Mouse (Mus musculus) CH12.LX (cell line): Measurements from ENCODE around the gene Uvrag. TPM values are rescaled to one million over a fixed set of nuclear protein-coding genes. Genes with fewer than 3 reads are reported as not detected.
"Not testable (repeated sequence)": the region's sequence is repeated elsewhere in the genome, so short reads cannot be mapped to it uniquely, and the experiment has no call there.

Experiments
- DNase-seq: peaks from one replicate; pipeline ENCODE4 v3.0.0-alpha.2; 2013; ENCODE audit errors: extremely low read depth
- H3K27ac ChIP-seq: 2 replicates; pipeline ENCODE4 v1.5.1; 2012; ENCODE audit warnings: low read depth, mild to moderate bottlenecking, control low read depth, moderate library complexity; ENCODE audit not compliant: insufficient read depth
- H3K27me3 ChIP-seq: replicated peaks from 2 replicates; pipeline ENCODE3; 2012; ENCODE audit warnings: inconsistent platforms
- H3K36me3 ChIP-seq, 2 experiments: replicated peaks in 1 of 2; 2 replicates each; pipeline versions ENCODE3 to v1.6.1; 2012; ENCODE audit warnings: inconsistent platforms in 1 of 2, low read length in 1 of 2, mild to moderate bottlenecking in 1 of 2, mixed read lengths in 1 of 2, moderate library complexity in 1 of 2; ENCODE audit not compliant: control insufficient read depth in 1 of 2, insufficient read depth in 1 of 2
- H3K4me1 ChIP-seq, 2 experiments: 2 replicates each; pipeline ENCODE4 v1.6.1; 2012; ENCODE audit warnings: inconsistent platforms in 1 of 2, moderate library complexity in 1 of 2; ENCODE audit not compliant: insufficient read depth in 2 of 2, control insufficient read depth in 1 of 2
- H3K4me2 ChIP-seq: 2 replicates; pipeline ENCODE4 v1.6.1; 2012; ENCODE audit warnings: low read depth, mild to moderate bottlenecking, control low read depth; ENCODE audit not compliant: poor library complexity, insufficient read depth, severe bottlenecking
- H3K4me3 ChIP-seq, 3 experiments: fragments of 150-350 bp in 1 of 3; sonication (generic) in 1 of 3; replicated peaks in 1 of 3; 2 replicates each; pipeline versions ENCODE3 to v1.5.1; 2011 to 2012; ENCODE audit warnings: low read depth in 2 of 3, low read length in 2 of 3, mild to moderate bottlenecking in 2 of 3, moderate library complexity in 2 of 3, control low read depth in 1 of 3, improper control_type of control experiment in 1 of 3, inconsistent platforms in 1 of 3, mixed read lengths in 1 of 3; ENCODE audit not compliant: poor library complexity in 1 of 3
- H3K79me2 ChIP-seq: replicated peaks from 2 replicates; pipeline ENCODE4 v1.6.1; 2012; ENCODE audit warnings: mild to moderate bottlenecking, moderate library complexity; ENCODE audit not compliant: control insufficient read depth, poor library complexity, insufficient read depth, severe bottlenecking; ENCODE audit errors: extremely low read depth
- H3K9ac ChIP-seq: 2 replicates; pipeline ENCODE4 v1.6.1; 2012; ENCODE audit warnings: low read depth, mild to moderate bottlenecking, control low read depth, moderate library complexity; ENCODE audit not compliant: insufficient read depth
- H3K9me3 ChIP-seq: replicated peaks from 2 replicates; pipeline ENCODE3; 2012; ENCODE audit warnings: low read length, inconsistent platforms, mixed read lengths
- BHLHE40 ChIP-seq: IDR thresholded peaks from 2 replicates; pipeline ENCODE4 v1.6.1; 2011; ENCODE audit warnings: mild to moderate bottlenecking, low read depth, low read length, improper control_type of control experiment
- CHD1 ChIP-seq: IDR thresholded peaks from 2 replicates; pipeline ENCODE4 v1.6.1; 2012; ENCODE audit warnings: low read depth, low read length, improper control_type of control experiment, inconsistent platforms
- ELF1 ChIP-seq: IDR thresholded peaks from 2 replicates; pipeline ENCODE4 v1.6.1; 2014; ENCODE audit warnings: low read depth, mild to moderate bottlenecking, inconsistent platforms, low read length, improper control_type of control experiment
- JUN ChIP-seq: IDR thresholded peaks from 2 replicates; pipeline ENCODE4 v1.6.1; 2011; ENCODE audit warnings: low read depth, mild to moderate bottlenecking, low read length, improper control_type of control experiment, moderate library complexity; ENCODE audit not compliant: insufficient read depth
- JUND ChIP-seq: conservative IDR thresholded peaks from 2 replicates; pipeline ENCODE4 v1.6.1; 2011; ENCODE audit warnings: low read depth, low read length, improper control_type of control experiment
- MYC ChIP-seq: IDR thresholded peaks from 2 replicates; pipeline ENCODE4 v1.6.1; 2011; ENCODE audit warnings: low read depth, mild to moderate bottlenecking, improper control_type of control experiment, low read length
- NELFE ChIP-seq: IDR thresholded peaks from 2 replicates; pipeline ENCODE4 v1.6.1; 2011; ENCODE audit warnings: low read depth, low read length, improper control_type of control experiment
- PAX5 ChIP-seq: IDR thresholded peaks from 2 replicates; pipeline ENCODE4 v1.6.1; 2012; ENCODE audit warnings: low read length, inconsistent platforms, mixed read lengths
- RAD21 ChIP-seq: IDR thresholded peaks from 2 replicates; pipeline ENCODE4 v1.6.1; 2011; ENCODE audit warnings: low read depth, mild to moderate bottlenecking, low read length, improper control_type of control experiment, moderate library complexity
- SMC3 ChIP-seq: IDR thresholded peaks from 2 replicates; pipeline ENCODE4 v1.6.1; 2011; ENCODE audit warnings: low read depth, low read length, improper control_type of control experiment
- TCF12 ChIP-seq: IDR thresholded peaks from 2 replicates; pipeline ENCODE4 v1.6.1; 2014; ENCODE audit warnings: low read depth, mild to moderate bottlenecking, inconsistent platforms, low read length, improper control_type of control experiment
- USF2 ChIP-seq: conservative IDR thresholded peaks from 2 replicates; pipeline ENCODE4 v1.6.1; 2011; ENCODE audit warnings: low read depth, low read length, improper control_type of control experiment
- ZNF384 ChIP-seq: IDR thresholded peaks from 2 replicates; pipeline ENCODE4 v1.6.1; 2012; ENCODE audit warnings: low read depth, low read length, improper control_type of control experiment, inconsistent platforms
- dilution Hi-C: fragments of 300-500 bp; cut with MboI; formaldehyde crosslinking; loops from 2 replicates; pipeline ENCODE4 v1.14.3; 2020; ENCODE audit warnings: low sequenced_read_pairs; ENCODE audit not compliant: extremely low pct_unique_long_range_greater_than_20kb, extremely low pct_ligation_motif_present
- in situ Hi-C: fragments of 300-500 bp; cut with MboI; formaldehyde crosslinking; loops from 3 replicates; pipeline ENCODE4 v1.14.3; 2019; ENCODE audit warnings: low sequenced_read_pairs, low pct_ligation_motif_present, low pct_unique_long_range_greater_than_20kb, mixed read lengths
- polyA plus RNA-seq: library from polyadenylated mRNA; unstranded; fragments of >175 nt; gene quantifications from 2 replicates; pipeline ENCODE4 v1.2.1, GENCODE M21; 2012; ENCODE audit warnings: low read depth; ENCODE audit not compliant: insufficient read length
- total RNA-seq, 2 experiments: library from RNA; depleted of rRNA; stranded (reverse); fragments of 300-350 nt in 1 of 2; fragments of >200 nt in 1 of 2; gene quantifications; 2 replicates each; pipeline ENCODE4 v1.2.3; 2012 to 2014

Uvrag gene
- total and polyA plus RNA-seq, 3 experiments: 20.6 to 47.4 (median 37.5) TPM

DNA sequence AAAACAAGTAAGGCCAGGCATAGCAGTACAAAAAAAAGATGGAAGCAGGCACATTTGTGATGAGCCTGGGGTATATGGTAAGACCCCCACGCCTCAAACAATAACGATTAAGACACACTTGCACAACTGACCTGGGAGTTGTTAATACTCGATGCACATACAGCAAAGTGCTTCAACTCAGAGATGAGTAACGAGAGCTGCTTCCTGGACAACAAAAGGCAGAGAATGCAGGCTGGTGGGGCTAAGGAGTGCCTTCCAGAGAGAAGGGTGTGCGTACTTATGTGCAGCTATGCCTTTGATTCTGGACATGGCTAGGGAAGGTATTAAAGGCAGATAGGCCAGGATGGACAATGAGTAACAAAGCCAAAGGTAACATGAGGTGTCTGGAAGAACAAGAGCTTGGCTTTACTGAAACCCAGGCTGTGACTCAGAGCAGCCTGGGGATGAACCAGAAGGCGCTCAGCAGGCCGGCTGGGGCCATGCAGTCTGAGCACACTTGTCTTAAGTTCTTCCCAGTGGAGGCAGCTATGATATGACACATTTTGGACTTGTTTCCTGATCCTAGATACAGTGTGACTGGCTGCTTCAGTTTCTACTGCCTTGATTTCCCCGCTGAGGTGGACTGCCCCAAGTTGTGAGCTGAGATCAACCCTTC lies 172.1 kb downstream of the Uvrag start:
- dilution Hi-C loops: no loop called here
- H3K36me3 ChIP-seq: peaks cover 0 to 69% of the 10 kb centered on the region in 2 experiments
- TF ChIP-seq ELF1: no peak

GRCm38 (mm10) chr7:98968082-98968674 lies 172.8 kb downstream of the Uvrag start:
- no peak overlapping the region for H3K27ac ChIP-seq
- TF ChIP-seq JUND: no peak
- TF ChIP-seq NELFE: no peak
- no peak for TF ChIP-seq CHD1
- TF ChIP-seq PAX5: no peak
- no peak for TF ChIP-seq TCF12
- TF ChIP-seq BHLHE40: no peak
- TF ChIP-seq MYC: no peak
- H3K9me3 ChIP-seq: peaks cover 2% of the 10 kb centered on the region
- H3K4me2 ChIP-seq: no peak overlapping the region
- dilution Hi-C loops (no loop called here), in situ Hi-C loops (loop anchor here (10.0 kb wide), 1 partner anchor 97 kb away; no protein-coding TSS in a partner anchor)
- peaks cover 0 to 72% of the 10 kb centered on the region in 2 experiments for H3K36me3 ChIP-seq
- H3K4me3 ChIP-seq: no peak overlapping the region
- DNase-seq: peak; percentile 45
- H3K9ac ChIP-seq: no peak overlapping the region
- no peaks in the 10 kb centered on the region for H3K27me3 ChIP-seq
- H3K4me1 ChIP-seq: peaks cover 5 to 26% of the 10 kb centered on the region in 2 experiments; a peak in 3 of 4 replicates
- no peaks in the 10 kb centered on the region for H3K79me2 ChIP-seq

More for the DNA sequence above, 172.1 kb downstream of the Uvrag start:
- in situ Hi-C loops: loop anchor here (10.0 kb wide), 1 partner anchor 96 kb away; no protein-coding TSS in a partner anchor
- Histone ChIP-seq H3K9ac (no peak overlapping the region), H3K4me2 (no peak overlapping the region), H3K4me3 (no peak overlapping the region), H3K27me3 (no peaks in the 10 kb centered on the region), H3K4me1 (peaks cover 4 to 22% of the 10 kb centered on the region in 2 experiments; a peak in 2 of 4 replicates), H3K9me3 (peaks cover 2% of the 10 kb centered on the region), H3K27ac (no peak overlapping the region), H3K79me2 (no peaks in the 10 kb centered on the region)
- DNase-seq: no peak

- no peak overlapping the region for H3K9ac ChIP-seq
- no peaks in the 10 kb centered on the region for H3K27me3 ChIP-seq
- H3K4me3 ChIP-seq: no peak overlapping the region
- H3K9me3 ChIP-seq: peaks cover 2% of the 10 kb centered on the region
- H3K4me2 ChIP-seq: no peak overlapping the region
- DNase-seq: no peak
- in situ Hi-C loops (loop anchor here (10.0 kb wide), 1 partner anchor 97 kb away; no protein-coding TSS in a partner anchor), dilution Hi-C loops (no loop called here)
- peaks cover 9 to 31% of the 10 kb centered on the region in 2 experiments for H3K4me1 ChIP-seq
- H3K79me2 ChIP-seq: no peaks in the 10 kb centered on the region
- TF ChIP-seq USF2: no peak
- TF ChIP-seq JUN: no peak
- no peak for TF ChIP-seq BHLHE40
- no peak for TF ChIP-seq ZNF384
- no peak for TF ChIP-seq RAD21
- TF ChIP-seq SMC3: no peak
- H3K27ac ChIP-seq: no peak overlapping the region
- peaks cover 0 to 74% of the 10 kb centered on the region in 2 experiments for H3K36me3 ChIP-seq
These were observed 173.3 kb downstream of the Uvrag start for GRCm38 (mm10) chr7:98967672-98968071.

- H3K9ac ChIP-seq: not testable (repeated sequence)
- H3K4me1 ChIP-seq: peaks cover 9 to 27% of the 10 kb centered on the region in 2 experiments
These were observed 177.4 kb downstream of the Uvrag start for GRCm38 (mm10) chr7:98963581-98963980.

More at GRCm38 (mm10) chr7:98963581-98963980, 177.4 kb downstream of the Uvrag start:
- in situ Hi-C loops: loop anchor here (10.0 kb wide), 1 partner anchor 101 kb away; no protein-coding TSS in a partner anchor
- H3K27me3 ChIP-seq, H3K4me2 ChIP-seq, H3K4me3 ChIP-seq, H3K9me3 ChIP-seq, H3K27ac ChIP-seq, H3K79me2 ChIP-seq, dilution Hi-C loops, DNase-seq: not testable (repeated sequence)
- H3K36me3 ChIP-seq: peaks cover 0 to 77% of the 10 kb centered on the region in 2 experiments
